Mouse (Mus musculus) thymus, adult 2 months (tissue): Measurements from ENCODE around the gene Sertad2.

Experiments used
- CTCF ChIP-seq: fragments of 200-500 bp; IDR thresholded peaks from 2 replicates; pipeline ENCODE4 v1.5.1; 2012; ENCODE audit warnings: mild to moderate bottlenecking, control low read depth, low read length, moderate library complexity, borderline replicate concordance; ENCODE audit not compliant: control insufficient read depth, poor library complexity, insufficient read depth; ENCODE audit errors: extremely low read depth
- POLR2A ChIP-seq: fragments of 200-500 bp; IDR thresholded peaks from 2 replicates; pipeline ENCODE4 v1.6.1; 2012; ENCODE audit warnings: mild to moderate bottlenecking, low read length, control low read depth, moderate library complexity; ENCODE audit not compliant: control insufficient read depth, poor library complexity, insufficient read depth; ENCODE audit errors: extremely low read depth

DNA sequence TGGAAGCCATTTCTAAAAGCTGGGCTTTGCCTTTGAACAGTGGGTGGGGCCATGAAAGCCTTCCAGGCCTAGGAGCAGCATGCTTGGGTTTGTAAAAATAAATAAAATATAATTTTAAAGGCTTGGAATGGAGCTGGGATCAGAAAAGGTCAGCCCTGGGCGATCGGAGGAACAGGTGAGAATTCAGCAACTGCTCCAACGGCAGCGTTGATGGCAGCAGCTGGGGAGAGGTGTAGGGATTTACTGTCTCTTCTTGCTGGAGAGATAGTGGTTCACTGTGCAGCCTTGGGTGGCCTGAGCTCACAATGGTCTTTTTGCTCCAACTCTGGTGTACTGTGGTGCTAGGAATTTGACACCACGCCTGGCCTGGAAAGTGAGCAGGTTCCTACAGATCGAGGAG is 29.5 kb upstream of the Sertad2 start:
- TF ChIP-seq CTCF (no peak), POLR2A (no peak)
